Mouse (Mus musculus) stomach, embryonic 14.5 days (tissue): ENCODE data around the gene Epb41l4b. TPM values are rescaled to one million over a fixed set of nuclear protein-coding genes. Genes with fewer than 3 reads are reported as not detected.

Source experiments
- ATAC-seq: fragments of 200-750 bp; cut with Nextera tagmentation; 2 replicates; pipeline ENCODE4 v1.8.0; 2017; ENCODE audit warnings: low read depth, moderate TSS enrichment; ENCODE audit not compliant: insufficient number of reproducible peaks, insufficient read depth, low FRiP score
- H3K27ac ChIP-seq: fragments of 300-500 bp; sonication (generic); 2 replicates; pipeline ENCODE4 v1.5.1; 2014; ENCODE audit warnings: mild to moderate bottlenecking, low read length, moderate library complexity, mixed read lengths
- H3K27me3 ChIP-seq: fragments of 300-500 bp; sonication (generic); 2 replicates; pipeline ENCODE4 v1.6.1; 2014; ENCODE audit warnings: low read length, control low read depth, mixed read lengths; ENCODE audit not compliant: control insufficient read depth, insufficient read depth
- H3K36me3 ChIP-seq: fragments of 300-500 bp; sonication (generic); 2 replicates; pipeline ENCODE4 v1.6.1; 2014; ENCODE audit warnings: mild to moderate bottlenecking, control low read depth, low read length, moderate library complexity, mixed read lengths; ENCODE audit not compliant: control insufficient read depth, insufficient read depth
- H3K4me1 ChIP-seq: fragments of 300-500 bp; sonication (generic); 2 replicates; pipeline ENCODE4 v1.6.1; 2014; ENCODE audit warnings: low read length, control low read depth, mixed read lengths; ENCODE audit not compliant: control insufficient read depth, insufficient read depth
- H3K4me2 ChIP-seq: fragments of 300-500 bp; sonication (generic); replicated peaks from 2 replicates; pipeline ENCODE4 v1.6.1; 2014; ENCODE audit warnings: low read depth, low read length, control low read depth
- H3K4me3 ChIP-seq: fragments of 300-500 bp; sonication (generic); 2 replicates; pipeline ENCODE4 v1.5.1; 2014; ENCODE audit warnings: low read depth, low read length, control low read depth
- H3K9ac ChIP-seq: fragments of 300-500 bp; sonication (generic); replicated peaks from 2 replicates; pipeline ENCODE4 v1.6.1; 2014; ENCODE audit warnings: low read depth, mild to moderate bottlenecking, control low read depth, low read length, moderate library complexity, mixed read lengths
- H3K9me3 ChIP-seq: fragments of 300-500 bp; sonication (generic); 2 replicates; pipeline ENCODE4 v1.6.1; 2016; ENCODE audit warnings: low read depth, low read length, control low read depth; ENCODE audit not compliant: control insufficient read depth
- WGBS: fragments of 180-500 bp; shearing (Covaris S2); extraction: QIAGEN DNeasy Blood & Tissue Kit; methylation state at CpG from one replicate; pipeline ENCODE4 v1.1.7; 2014; 5-methylcytosine and 5-hydroxymethylcytosine counted together
- polyA plus RNA-seq: library from polyadenylated mRNA; unstranded; fragments of >200 nt; fragmentation: Nextera tagmentation; extraction: Ambion mirVana; gene quantifications from 2 replicates; pipeline ENCODE4 v1.2.1, GENCODE M21; 2014

Gene Epb41l4b
- polyA plus RNA-seq, 1 experiment from 2014 or later, result 6.7 TPM

- peaks cover 33% of the 10 kb centered on the region for H3K4me1 ChIP-seq
- H3K27ac ChIP-seq, result no peak overlapping the region
- no peak overlapping the region for H3K9ac ChIP-seq
- no peak for ATAC-seq
- WGBS, result 55% methylated on average over 1 of the region's 1 CpGs
- no peak overlapping the region for H3K4me3 ChIP-seq
- H3K4me2 ChIP-seq, result no peak overlapping the region
- H3K9me3 ChIP-seq, result no peaks in the 10 kb centered on the region
- no peaks in the 10 kb centered on the region for H3K27me3 ChIP-seq
- H3K36me3 ChIP-seq, result no peaks in the 10 kb centered on the region
Observed at GRCm38 (mm10) chr4:56943258-56943657, 200.0 kb downstream of the Epb41l4b start.

- no peak overlapping the region for H3K27ac ChIP-seq
- H3K9ac ChIP-seq, result no peak overlapping the region
- H3K4me2 ChIP-seq, result no peak overlapping the region
- ATAC-seq, result no peak
- no peaks in the 10 kb centered on the region for H3K36me3 ChIP-seq
- H3K4me1 ChIP-seq, result peaks cover 33% of the 10 kb centered on the region
- no peaks in the 10 kb centered on the region for H3K27me3 ChIP-seq
- no peak overlapping the region for H3K4me3 ChIP-seq
- WGBS, result 54% methylated on average over 1 of the region's 1 CpGs
- H3K9me3 ChIP-seq, result no peaks in the 10 kb centered on the region
Observed at GRCm38 (mm10) chr4:56942567-56942966, 200.7 kb downstream of the Epb41l4b start.

Other genes starting within 250 kb of the Epb41l4b start
- 10.6 and 11.8 TPM in 2 replicates for gene Tmem245, start 196.0 kb downstream of the Epb41l4b start, polyA plus RNA-seq
- 1.1 and 1.6 TPM in 2 replicates for gene Frrs1l, start 153.0 kb downstream of the Epb41l4b start, polyA plus RNA-seq
- gene Ptpn3, start 158.4 kb upstream of the Epb41l4b start, polyA plus RNA-seq, result 8.1 and 9.6 TPM in 2 replicates